Mouse (Mus musculus): ENCODE measurements at regions not wholly inside any gene's neighbourhood (a gene's known extent, or its start where the extent isn't known, plus 50 kb on each side); places are given as distances from the start of the nearest gene placed in this dataset.

GRCm38 (mm10) chr3:36743399-36743798, 53.4 kb upstream of the Trpc3 start:
- ChIA-PET POLR2A (interaction anchor here (0.6 kb wide), 1 partner anchor 12 kb away, joined by 3 read pairs; no protein-coding TSS in a partner anchor), CTCF (interaction anchor here (1.2 kb wide), 1 partner anchor 9 kb away, joined by 4 read pairs; no protein-coding TSS in a partner anchor)
- TF ChIP-seq CTCF (IDR thresholded peaks at IDR 0.05): no peak
- peaks cover 19% of the 10 kb centered on the region for H3K27me3 ChIP-seq
- ATAC-seq (no peak), DNase-seq (ENCODE audit: low read depth, low spot score) (no peak)
- in situ Hi-C loops (cut with MboI; ENCODE audit: low pct_unique_long_range_greater_than_20kb): no loop called here

GRCm38 (mm10) chr3:36754358-36754950, 64.5 kb upstream of the Trpc3 start:
- TF ChIP-seq CTCF (IDR thresholded peaks at IDR 0.05): no peak
- ATAC-seq (no peak), DNase-seq (ENCODE audit: low read depth, low spot score) (no peak)
- CTCF ChIA-PET: no interaction called here
- in situ Hi-C loops (cut with MboI; ENCODE audit: low pct_unique_long_range_greater_than_20kb): no loop called here
- peaks cover 4% of the 10 kb centered on the region for H3K27me3 ChIP-seq
- POLR2A ChIA-PET: interaction anchor here (0.5 kb wide), 1 partner anchor 105 kb away, joined by 6 read pairs; no protein-coding TSS in a partner anchor

- DNase-seq (ENCODE audit: low read depth, low spot score) (no peak), ATAC-seq (no peak)
- peaks cover 4% of the 10 kb centered on the region for H3K27me3 ChIP-seq
- ChIA-PET POLR2A (no interaction called here), CTCF (no interaction called here)
- in situ Hi-C loops (cut with MboI; ENCODE audit: low pct_unique_long_range_greater_than_20kb): no loop called here
- TF ChIP-seq CTCF (IDR thresholded peaks at IDR 0.05): no peak
Observed at GRCm38 (mm10) chr3:36762065-36762653, 72.2 kb upstream of the Trpc3 start.

- ATAC-seq (no peak), DNase-seq (ENCODE audit: low read depth, low spot score) (no peak)
- ChIA-PET CTCF (no interaction called here), POLR2A (no interaction called here)
- in situ Hi-C loops (cut with MboI; ENCODE audit: low pct_unique_long_range_greater_than_20kb): no loop called here
- TF ChIP-seq CTCF (IDR thresholded peaks at IDR 0.05): no peak
- H3K27me3 ChIP-seq: peaks cover 4% of the 10 kb centered on the region
Observed at GRCm38 (mm10) chr3:36762847-36763246, 72.9 kb upstream of the Trpc3 start.

DNA sequence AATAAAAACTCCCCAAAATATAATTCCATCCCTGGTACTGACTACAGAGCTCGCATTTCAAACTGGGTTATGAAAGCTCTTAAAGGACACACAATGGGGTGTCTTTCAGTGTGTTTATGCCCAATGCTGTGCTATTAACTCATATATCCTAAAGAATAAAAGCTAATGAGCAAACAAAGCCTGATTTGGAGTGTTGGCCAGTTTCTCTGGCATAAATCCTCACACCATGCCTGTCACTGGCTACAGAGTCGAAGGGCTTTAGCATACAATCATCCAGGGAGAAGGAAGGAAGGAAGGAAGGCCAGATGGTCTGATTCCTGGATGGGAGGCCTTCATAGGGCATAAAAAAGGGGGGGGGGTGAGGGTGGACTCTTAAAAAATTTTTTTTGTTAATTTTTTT, 74.8 kb upstream of the Trpc3 start:
- no peak for TF ChIP-seq CTCF (IDR thresholded peaks at IDR 0.05)
- ChIA-PET CTCF (no interaction called here), POLR2A (no interaction called here)
- H3K27me3 ChIP-seq: peaks cover 4% of the 10 kb centered on the region
- ATAC-seq (no peak), DNase-seq (ENCODE audit: low read depth, low spot score) (no peak)
- in situ Hi-C loops (cut with MboI; ENCODE audit: low pct_unique_long_range_greater_than_20kb): no loop called here

DNA sequence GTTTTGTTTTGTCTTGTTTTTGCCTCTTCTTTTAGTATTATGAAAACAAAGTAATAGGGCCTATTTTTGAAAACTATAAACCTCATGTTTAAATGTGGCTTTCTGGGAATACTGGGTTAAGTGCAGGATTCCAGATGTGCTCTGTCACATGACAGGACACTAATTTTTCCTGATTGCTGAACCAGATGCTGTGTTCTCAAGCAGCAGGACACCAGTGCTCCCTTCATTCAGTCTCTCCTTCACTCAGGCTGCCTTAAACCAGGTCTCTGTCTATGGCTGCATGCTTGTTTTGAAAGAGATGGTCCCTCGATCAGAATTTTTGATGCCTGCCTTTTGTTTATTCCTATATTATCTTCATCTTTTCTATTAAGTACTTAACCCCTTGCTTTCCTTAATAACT, 80.1 kb upstream of the Trpc3 start:
- DNase-seq (ENCODE audit: low read depth, low spot score) (no peak), ATAC-seq (no peak)
- CTCF ChIA-PET: no interaction called here
- in situ Hi-C loops (cut with MboI; ENCODE audit: low pct_unique_long_range_greater_than_20kb): no loop called here
- TF ChIP-seq CTCF (IDR thresholded peaks at IDR 0.05): no peak
- POLR2A ChIA-PET: no interaction called here
- peaks cover 4% of the 10 kb centered on the region for H3K27me3 ChIP-seq

GRCm38 (mm10) chr3:36771011-36771410, 81.0 kb upstream of the Trpc3 start:
- CTCF ChIA-PET: no interaction called here
- H3K27me3 ChIP-seq: peaks cover 4% of the 10 kb centered on the region
- in situ Hi-C loops (cut with MboI; ENCODE audit: low pct_unique_long_range_greater_than_20kb): no loop called here
- TF ChIP-seq CTCF (IDR thresholded peaks at IDR 0.05): no peak
- POLR2A ChIA-PET: interaction anchor here (0.6 kb wide), 1 partner anchor 333 kb away, joined by 3 read pairs; no protein-coding TSS in a partner anchor
- DNase-seq (ENCODE audit: low read depth, low spot score): no peak
- ATAC-seq: no peak

- CTCF ChIA-PET: no interaction called here
- ATAC-seq (no peak), DNase-seq (ENCODE audit: low read depth, low spot score) (no peak)
- TF ChIP-seq CTCF (IDR thresholded peaks at IDR 0.05): no peak
- POLR2A ChIA-PET: no interaction called here
- H3K27me3 ChIP-seq: peaks cover 4% of the 10 kb centered on the region
- in situ Hi-C loops (cut with MboI; ENCODE audit: low pct_unique_long_range_greater_than_20kb): no loop called here
Observed at GRCm38 (mm10) chr3:36774023-36774422, 84.1 kb upstream of the Trpc3 start.

DNA sequence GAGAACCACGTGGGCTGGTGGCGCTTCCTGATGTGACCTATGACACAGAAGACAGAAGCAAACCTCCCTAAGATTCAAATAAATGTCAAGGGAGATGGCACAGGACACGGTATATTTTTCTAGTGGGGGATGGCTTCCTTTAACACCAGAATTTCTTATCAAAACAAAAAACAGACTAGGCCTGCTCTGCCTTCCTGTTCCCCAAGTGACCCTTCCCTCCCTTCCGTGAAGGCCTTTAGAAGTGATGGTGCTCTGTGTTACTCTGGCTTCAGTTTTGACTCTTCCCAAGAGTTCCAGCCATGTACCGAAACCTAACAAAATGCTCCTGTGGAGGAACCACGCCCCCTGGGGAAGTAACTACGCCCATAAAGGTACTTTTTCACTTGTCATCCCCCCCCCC, 84.5 kb upstream of the 4932438A13Rik start:
- DNase-seq (ENCODE audit: low read depth, low spot score) (no peak), ATAC-seq (no peak)
- in situ Hi-C loops (cut with MboI; ENCODE audit: low pct_unique_long_range_greater_than_20kb): no loop called here
- CTCF ChIA-PET: no interaction called here
- POLR2A ChIA-PET: no interaction called here
- peaks cover 7% of the 10 kb centered on the region for H3K27me3 ChIP-seq
- no peak for TF ChIP-seq CTCF (IDR thresholded peaks at IDR 0.05)

DNA sequence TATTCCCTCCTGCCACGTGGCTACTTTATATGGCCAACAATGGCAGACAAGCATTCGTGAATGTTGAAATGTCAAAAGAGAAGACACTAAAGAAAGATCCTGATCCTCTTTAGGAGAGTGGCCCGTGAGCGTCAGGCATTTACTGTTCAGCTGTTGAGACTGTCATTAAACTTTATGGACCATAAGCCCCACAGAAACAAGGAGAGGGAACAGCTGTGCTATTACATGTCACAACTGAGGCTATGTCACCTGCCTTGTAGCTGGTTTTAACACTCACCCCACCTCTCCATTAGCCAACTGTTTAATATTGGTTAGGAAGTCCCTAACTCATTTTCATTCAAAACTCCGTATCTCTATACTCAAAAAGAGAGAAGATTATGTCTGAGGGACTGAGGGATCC, 76.3 kb upstream of the 4932438A13Rik start:
- CTCF ChIA-PET: no interaction called here
- no peak for TF ChIP-seq CTCF (IDR thresholded peaks at IDR 0.05)
- ATAC-seq (no peak), DNase-seq (ENCODE audit: low read depth, low spot score) (no peak)
- peaks cover 10% of the 10 kb centered on the region for H3K27me3 ChIP-seq
- in situ Hi-C loops (cut with MboI; ENCODE audit: low pct_unique_long_range_greater_than_20kb): no loop called here
- POLR2A ChIA-PET: no interaction called here

GRCm38 (mm10) chr3:36790245-36790644, 72.7 kb upstream of the 4932438A13Rik start:
- in situ Hi-C loops (cut with MboI; ENCODE audit: low pct_unique_long_range_greater_than_20kb): no loop called here

DNA sequence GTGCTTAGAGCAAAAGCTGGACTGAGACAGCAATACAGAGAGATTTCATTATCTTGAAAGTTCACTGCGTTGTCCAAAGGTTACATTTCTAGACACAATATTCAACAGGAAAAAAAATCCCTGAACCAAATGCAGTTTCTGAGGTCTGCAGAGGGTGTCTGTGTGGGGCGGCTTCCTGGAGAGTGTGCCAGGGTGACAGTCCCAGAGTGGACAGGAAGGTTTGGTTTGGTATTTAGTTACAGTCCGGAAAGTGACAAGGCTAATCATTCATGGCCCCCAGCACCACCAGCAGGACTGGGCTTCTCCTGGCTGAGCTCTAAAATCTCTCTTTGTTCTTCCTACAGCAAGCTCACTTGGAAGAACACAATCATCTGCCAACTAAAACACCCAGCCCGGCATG, 65.9 kb upstream of the 4932438A13Rik start:
- in situ Hi-C loops (cut with MboI; ENCODE audit: low pct_unique_long_range_greater_than_20kb): no loop called here
- no peak for DNase-seq (ENCODE audit: low read depth, low spot score)
- TF ChIP-seq CTCF (IDR thresholded peaks at IDR 0.05): no peak
- CTCF ChIA-PET: interaction anchor here (0.6 to 3.3 kb wide), 4 partner anchors 12 to 47 kb away, joined by 3 to 8 read pairs (median 3); no protein-coding TSS in a partner anchor
- H3K27me3 ChIP-seq: peaks cover 32% of the 10 kb centered on the region
- no peak for ATAC-seq
- POLR2A ChIA-PET: no interaction called here

More at GRCm38 (mm10) chr3:36790245-36790644, 72.7 kb upstream of the 4932438A13Rik start:
- DNase-seq (ENCODE audit: low read depth, low spot score) (no peak), ATAC-seq (no peak)
- ChIA-PET CTCF (no interaction called here), POLR2A (no interaction called here)
- TF ChIP-seq CTCF (IDR thresholded peaks at IDR 0.05): no peak
- peaks cover 19% of the 10 kb centered on the region for H3K27me3 ChIP-seq
